Mouse (Mus musculus): ENCODE results near the gene Csf2rb2.
"Not testable (repeated sequence)": the region's sequence is repeated elsewhere in the genome, so short reads cannot be mapped to it uniquely, and the experiment has no call there.

Csf2rb2 gene

DNA sequence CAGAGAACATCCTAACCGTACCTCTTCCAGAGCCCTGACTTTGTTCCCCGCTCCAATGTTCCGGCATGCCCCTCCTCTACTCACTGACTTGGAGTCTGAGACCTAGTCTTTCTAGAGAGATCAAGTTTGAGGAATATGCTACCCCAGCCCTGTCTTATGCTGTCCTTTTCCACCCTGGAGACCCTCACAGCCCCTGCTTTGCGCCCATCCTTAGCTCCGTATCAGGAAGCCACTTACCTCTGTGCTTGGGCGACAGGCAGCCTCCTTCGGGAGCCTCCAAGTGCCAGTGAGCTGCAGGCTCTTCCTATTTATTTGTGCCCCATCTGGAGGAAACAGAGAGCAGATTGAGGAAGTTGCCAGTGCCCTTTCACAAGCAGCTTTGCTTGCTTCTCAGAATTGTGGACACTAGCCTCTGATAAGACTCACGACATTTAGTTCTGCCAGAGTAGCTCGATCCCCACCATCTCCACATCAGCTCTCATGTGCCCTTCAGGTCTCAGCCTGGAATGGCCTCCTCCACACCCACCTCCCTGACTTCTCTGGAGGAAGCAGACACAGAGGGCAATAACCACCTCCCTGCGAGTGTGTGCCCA, at the start of gene Csf2rb2:
Csf2rb2 (minus strand) TSS at position 381 of the 593 bp plus-strand sequence.
- DNase-seq (ENCODE audit: low spot score in 2 of 2) = no peak

DNA sequence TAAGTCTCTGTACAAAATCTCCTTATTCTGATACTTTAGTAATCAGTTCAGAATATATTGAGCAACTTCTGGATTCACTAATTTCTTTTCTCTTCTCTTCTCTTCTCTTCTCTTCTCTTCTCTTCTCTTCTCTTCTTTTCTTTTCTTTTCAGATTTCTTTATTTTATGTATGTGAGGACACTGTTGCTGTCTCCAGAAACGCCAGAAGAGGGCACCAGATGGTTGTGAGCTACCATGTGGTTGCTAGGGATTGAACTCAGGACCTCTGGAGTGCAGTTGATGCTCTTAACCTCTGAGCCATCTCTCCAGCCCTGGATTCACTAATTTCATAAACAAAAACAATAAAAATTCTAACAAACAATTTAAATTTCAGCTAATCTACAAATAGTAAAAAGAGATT, 49.4 kb upstream of the Csf2rb2 start:
- peak in 1 of 2 experiments; percentile 64 for DNase-seq (ENCODE audit: low spot score in 2 of 2)

DNA sequence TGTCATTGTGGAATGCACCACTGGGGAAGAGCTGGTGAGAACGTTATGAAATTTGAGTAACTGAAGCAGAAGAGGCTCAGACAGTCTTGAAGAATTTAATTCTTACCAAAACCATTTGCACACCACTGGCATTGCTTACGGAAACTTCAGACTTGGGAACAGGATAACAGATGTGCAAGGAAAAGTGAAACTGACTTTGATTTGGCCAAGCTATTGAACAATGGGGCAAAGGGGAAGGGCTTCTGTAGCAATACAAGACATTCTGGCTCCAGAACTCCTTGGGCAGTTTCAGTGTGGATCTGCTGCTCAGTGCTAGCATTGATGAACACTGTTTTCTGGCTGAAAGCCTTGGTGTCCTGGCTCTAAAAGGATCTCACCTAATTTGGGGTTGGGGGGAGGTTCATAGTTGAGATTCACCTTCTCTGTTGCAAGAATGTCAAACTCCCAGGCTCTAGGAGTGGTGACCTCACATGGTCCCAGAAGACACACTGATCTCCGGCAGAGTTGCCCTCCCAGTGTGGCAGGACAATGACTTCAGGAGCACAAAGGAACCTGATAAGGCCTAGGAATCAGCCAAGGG, 46.2 kb upstream of the Csf2rb2 start:
- no peak for DNase-seq (ENCODE audit: low spot score in 2 of 2)

DNA sequence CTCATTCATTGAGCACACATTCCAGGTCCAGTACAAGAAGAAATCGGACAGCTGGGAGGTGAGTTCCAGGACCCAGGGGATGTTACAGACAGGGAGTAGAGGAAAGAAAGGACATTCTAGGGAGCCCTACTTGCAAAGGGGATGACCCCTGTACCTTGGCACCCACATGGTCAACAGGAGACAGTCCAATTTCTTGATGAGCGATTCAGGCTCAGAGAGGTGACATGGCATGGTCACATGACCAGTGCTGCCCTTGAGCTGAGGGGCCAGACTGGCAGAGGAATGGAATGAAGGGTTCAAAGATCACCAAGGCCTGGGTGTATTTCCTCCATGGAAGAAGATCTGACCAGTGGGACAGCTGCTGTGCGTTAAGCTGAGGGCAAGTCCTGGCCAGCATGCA, 39.0 kb upstream of the Csf2rb2 start:
- DNase-seq (ENCODE audit: low spot score in 2 of 2) = no peak

DNA sequence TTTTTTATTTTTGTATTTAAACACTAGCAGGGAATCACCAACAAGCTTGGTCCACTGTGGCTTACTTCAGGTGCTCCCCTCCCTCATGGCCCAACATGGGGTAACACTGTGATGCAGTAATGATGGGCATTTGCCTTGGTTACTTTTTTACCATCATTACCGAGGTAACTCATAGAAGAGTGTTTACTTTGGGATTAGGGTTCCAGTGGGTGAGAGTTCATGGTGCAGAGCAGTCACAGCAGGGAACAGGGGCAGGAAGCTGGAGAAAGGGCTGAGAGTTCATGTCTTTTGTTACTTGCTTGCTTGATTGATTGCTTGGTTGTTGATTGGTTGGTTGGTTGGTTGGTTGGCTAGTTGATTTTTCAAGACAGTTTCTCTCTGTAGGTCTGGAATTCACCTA, 38.2 kb upstream of the Csf2rb2 start:
- DNase-seq (ENCODE audit: low spot score in 2 of 2) = no peak

DNA sequence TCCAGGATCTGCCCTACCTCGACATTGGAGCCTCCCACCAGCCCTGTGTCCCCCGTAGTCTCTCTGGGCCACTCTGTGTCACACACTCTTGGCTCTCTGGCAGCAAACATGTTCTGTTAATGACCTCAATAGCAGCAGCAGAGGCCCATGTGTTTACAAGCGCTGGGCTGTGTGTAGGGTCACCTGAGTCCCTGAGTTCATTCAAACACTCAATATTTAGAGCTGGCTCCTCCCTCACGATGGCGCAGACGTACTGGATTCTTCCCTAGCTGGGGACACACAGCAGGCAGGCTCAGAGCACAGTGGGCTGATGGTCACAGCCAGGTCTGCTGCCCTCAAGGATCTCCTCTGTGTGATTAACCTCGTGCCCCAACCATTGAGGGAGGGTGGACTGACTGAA, 35.4 kb upstream of the Csf2rb2 start:
- DNase-seq (ENCODE audit: low spot score in 2 of 2) = not testable (repeated sequence)

DNA sequence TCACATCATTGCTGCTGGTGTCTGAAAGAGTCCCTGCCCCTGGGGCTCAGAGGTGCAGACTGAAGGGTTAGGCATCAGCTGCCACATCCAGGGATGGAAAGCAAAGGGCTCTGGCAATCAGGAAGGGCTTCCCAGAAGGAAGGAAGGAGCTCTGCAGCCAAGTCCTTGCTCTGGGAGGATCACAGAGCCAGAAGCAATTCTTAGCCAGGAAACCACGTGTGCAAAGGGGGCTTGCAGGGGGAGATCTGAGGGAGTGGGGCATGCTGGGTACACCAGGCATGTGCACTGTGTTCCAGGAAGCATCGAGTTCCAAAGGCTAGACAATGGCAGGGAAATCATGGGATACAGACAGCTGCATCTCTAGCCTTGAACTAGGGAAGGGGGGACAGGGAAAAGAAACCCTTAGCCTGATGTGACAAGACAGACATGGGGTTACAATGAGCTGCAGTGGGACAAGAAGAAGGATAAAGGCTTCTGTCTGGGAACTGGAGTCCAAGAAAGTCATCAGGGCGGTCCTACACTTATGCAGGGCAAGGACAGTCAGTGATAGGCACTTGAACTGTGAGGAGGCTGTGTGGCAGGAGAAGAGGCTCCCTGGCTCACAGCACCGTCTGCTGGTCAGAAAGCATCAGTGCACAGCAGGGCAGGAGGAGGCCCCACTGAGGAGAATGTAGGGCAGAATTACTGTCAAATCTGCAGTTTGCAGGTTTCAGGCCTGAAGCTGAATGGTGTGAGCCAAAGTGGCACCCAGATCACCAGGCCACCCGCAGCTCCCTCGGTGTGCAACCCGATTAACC, 34.3 kb upstream of the Csf2rb2 start:
- DNase-seq (ENCODE audit: low spot score in 2 of 2) = peak; percentile 27 to 70

DNA sequence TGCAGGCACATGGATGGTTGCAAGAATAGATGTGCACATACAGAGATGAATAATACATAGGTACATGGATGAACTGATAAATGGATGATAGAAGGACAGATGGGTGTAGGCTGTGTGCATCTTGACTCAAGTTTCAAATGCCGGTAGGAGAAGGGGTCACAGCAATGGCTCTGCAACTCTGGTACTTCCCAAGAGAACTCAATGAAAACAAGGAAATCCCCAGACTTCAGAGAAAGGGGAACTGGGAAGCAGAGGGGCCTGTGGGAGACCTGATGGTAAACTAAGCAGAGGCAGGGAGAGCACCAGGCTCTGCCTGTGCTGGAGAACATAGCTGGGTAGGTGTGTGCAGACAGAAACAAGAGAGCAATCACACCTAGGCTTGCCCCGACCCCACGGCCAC, 28.9 kb upstream of the Csf2rb2 start:
- DNase-seq (ENCODE audit: low spot score in 2 of 2) = no peak

DNA sequence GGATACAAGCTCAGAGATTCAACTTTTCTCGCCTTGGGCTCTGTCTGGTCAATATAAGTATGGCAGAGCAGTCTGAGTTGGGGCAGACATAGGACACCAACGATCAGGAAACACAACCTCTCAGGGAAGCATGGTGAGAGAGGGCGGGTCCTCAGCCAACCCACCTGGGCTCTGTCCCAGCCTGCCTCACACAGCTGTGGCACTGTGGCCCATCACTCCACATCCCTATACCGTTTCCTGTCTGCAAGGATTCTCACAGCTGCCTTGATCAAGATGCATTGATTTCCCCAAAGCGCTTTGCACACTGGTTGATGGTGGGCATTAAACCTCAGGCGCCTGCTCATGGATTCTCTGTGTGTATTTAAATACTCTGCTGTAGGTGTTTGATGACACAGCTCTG, 27.5 kb upstream of the Csf2rb2 start:
- no peak for DNase-seq (ENCODE audit: low spot score in 2 of 2)

DNA sequence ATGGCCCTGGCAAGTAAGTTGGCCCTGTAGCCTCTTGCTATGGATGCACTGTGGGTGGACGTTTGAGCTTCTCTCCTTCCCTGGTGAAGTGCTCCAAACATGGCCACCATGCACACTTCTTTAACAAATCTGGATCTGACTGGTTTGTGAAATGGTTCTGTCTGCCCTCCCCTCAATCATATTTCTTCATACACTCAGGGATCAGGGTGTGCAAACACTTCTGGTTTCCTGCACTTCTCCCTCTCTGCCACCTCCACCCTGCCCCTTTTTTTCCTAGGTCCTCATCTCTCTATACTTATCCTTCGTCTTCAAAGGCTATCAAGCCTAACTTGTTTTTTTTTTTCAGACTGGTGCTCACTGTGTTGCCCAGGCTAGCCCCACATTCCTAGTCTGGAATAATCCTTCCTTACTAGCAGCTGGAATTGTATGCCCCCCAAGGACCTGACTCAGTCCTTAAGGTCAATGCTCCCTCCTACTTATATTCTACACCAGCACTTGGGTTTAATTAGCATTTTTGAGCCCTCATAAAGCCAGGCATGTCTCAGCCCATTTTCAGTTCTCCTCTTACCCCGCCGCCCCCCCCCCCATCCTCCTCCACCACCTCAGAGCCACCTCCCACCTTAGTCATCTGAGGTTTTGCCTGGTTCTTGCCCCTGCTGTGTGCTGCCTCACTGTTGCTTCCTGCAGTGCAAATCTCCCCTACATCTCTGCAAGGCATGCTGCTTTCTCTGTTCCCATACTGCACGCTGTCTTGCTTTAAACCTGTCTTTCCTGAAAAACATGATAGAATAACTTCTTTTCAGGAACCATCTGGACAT, 26.2 kb upstream of the Csf2rb2 start:
- no peak for DNase-seq (ENCODE audit: low spot score in 2 of 2)

DNA sequence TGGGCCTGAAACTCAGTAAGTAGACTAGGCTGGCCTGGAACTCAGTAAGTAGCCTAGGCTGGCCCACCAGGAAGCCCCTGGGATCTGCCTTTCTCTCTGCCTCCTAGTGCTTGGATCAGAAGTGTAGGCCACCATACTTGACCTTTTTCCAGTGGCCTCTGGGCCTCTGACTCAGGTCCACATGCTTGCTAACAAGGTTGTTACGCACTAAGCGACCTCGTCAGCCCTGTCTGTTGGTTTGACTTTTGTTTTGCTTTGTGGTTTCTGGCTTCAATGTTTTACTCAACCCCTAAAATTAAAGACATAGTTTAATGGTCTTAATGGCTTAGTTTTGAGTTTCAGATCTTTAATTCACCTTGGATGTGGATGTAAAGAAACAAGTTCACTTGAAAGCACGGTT, 25.2 kb upstream of the Csf2rb2 start:
- DNase-seq (ENCODE audit: low spot score in 2 of 2) = no peak

DNA sequence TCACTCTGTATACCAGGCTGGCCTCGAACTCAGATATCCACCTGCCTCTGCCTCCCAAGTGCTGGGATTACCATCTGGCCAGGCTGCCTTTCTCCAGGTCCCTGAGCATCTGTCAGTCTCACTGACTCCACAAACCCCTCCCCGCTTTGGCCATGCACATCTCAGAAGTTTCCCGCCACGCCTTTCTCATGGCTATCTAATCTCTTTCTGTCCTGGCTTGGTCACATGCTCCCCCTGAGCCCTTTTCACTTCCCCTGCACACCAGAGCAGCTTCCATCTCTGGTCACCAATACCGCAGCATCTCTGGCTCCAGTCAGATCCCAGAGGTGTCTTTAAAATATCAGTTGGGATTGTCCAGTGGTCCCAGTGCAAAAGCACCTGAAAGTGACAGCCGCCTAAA, 24.5 kb upstream of the Csf2rb2 start:
- DNase-seq (ENCODE audit: low spot score in 2 of 2) = not testable (repeated sequence)

DNA sequence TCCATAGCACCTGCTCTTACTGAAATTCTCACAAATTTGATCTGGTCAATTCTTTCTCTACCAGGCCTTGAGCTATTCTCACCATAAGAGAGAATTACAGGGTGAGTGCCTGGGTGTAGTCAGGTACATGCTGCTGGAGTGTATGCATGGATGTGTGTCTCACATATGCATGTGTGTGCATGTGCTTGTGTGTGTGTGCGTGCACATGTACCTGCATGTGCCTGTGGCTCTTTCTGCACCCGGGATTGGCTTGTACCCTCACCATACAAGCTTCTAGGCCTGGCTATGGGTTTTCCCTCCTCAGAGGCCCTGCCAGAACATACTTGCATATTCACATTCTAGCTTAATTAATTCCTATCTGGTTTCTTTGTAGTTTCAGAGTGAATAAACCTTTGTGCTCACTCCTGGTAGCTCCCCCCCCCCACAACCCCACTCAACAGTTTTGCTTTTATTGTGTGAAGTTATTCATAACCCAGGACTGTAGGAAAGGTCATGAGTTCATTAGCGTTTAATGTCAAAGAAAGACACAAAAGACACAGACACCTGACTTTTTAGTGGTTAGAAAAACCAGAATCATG, 23.1 kb upstream of the Csf2rb2 start:
- no peak for DNase-seq (ENCODE audit: low spot score in 2 of 2)

DNA sequence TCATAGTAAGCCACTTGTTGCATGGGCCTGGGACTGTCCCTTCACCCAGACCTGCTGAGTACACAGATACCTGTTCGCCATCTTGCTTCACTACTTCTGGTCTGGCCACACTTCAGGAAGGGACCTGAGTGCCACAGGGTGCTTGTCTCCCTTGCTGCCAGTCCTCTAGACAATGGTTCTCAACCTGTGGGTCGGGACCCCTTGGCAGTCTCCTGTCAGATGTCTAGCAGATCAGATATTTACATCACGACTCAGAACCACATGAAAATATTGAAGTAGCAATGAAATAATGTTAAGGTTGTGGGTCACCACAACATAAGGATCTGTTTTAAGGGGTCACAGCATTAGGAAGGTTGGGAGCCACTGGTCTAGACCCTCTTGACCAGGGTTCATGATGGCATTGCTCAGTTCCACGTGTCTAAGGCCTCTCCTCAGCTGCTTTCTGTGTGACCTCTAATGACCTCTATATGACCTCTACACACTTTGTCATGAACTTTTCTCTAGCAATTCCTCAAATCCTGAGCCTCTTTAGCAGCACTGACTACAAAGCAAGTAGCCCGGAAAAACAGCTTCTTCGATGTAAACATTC, 22.3 kb upstream of the Csf2rb2 start:
- not testable (repeated sequence) for DNase-seq (ENCODE audit: low spot score in 2 of 2)

DNA sequence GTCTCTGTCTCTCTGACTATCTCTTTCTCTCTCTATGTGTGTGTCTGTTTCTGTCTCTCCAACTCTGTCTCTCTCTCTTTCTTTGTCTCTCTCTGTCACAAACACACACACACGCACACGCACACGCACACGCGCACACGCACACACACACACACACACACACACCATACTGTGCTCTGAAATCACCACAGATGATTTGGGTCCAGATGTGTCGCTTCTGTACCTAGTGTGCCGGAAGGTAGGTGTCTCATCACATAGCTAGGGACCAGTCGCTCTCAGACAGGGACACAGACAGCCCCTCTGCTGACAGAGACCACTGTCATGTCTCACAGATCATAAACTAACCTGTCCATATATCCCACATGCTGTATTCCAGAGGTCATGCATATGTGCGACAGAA, 21.2 kb upstream of the Csf2rb2 start:
- no peak for DNase-seq (ENCODE audit: low spot score in 2 of 2)

DNA sequence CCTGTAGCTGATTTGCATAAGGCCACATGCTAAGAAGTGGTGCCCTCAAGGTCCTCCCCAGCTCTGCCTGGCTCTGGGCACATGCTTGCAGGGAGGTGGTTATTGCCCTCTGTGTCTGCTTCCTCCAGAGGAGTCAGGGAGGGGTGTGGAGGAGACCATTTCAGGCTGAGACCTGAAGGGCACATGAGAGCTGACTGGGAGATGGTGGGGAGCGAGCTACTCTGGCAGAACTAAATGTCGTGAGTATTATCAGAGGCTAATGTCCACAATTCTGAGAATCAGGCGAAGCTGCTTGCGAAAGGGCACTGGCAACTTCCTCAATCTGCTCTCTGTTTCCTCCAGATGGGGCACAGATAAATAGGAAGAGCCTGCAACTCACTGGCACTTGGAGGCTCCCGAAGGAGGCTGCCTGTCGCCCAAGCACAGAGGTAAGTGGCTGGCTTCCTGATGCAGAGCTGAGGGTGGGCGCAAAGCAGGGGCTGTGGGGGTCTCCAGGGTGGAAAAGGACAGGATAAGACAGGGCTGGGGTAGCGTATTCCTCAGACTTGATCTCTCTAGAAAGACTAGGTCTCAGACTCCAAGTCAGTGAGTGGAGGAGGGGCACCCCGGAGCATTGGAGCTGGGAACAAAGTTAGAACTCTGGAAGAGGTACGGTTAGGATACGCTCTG, 20.3 kb upstream of the Csf2rb2 start, which contains the start of gene Csf2rb:
Csf2rb (plus strand) TSS at position 82 of the 669 bp plus-strand sequence.
- peak in 1 of 2 experiments; percentile 6 for DNase-seq (ENCODE audit: low spot score in 2 of 2)

DNA sequence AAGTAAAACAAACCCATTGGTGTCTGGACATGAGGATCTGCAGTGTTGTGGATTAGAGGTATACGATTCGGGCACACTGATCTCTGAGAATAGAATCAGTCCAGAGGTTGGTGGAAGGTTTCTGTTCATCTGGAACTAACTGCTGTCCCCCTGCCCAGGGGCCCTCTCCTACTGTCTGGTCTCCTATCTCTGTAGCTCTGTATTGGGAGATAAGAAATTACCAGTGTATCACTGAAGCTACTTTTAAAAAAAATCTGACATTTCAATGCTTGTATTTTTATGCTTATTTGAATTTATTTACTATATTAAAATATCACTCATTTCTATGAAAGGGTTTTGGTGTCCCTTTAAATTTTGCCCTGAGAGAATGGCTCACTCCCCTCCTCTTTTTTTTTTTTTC, 18.8 kb upstream of the Csf2rb2 start:
- no peak for DNase-seq (ENCODE audit: low spot score in 2 of 2)

DNA sequence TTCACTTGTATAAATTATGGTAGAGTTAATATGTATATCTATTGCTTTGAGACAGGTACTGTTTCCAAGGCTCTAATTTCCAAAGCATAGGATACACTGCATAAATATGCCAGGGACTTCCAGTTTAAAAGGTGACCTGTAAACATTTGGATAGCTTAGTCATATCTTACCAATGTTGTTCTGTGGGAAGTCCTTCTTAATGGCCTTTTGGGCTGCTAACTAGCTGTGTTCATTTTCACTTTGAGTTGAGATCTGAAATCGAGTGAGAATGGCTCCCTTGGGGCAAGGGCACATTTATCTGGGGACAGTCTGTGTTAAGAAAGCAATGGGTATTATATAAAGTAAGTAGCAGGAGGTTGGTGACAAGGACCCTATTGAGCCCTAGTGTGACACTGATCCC, 17.8 kb upstream of the Csf2rb2 start:
- DNase-seq (ENCODE audit: low spot score in 2 of 2) = no peak

DNA sequence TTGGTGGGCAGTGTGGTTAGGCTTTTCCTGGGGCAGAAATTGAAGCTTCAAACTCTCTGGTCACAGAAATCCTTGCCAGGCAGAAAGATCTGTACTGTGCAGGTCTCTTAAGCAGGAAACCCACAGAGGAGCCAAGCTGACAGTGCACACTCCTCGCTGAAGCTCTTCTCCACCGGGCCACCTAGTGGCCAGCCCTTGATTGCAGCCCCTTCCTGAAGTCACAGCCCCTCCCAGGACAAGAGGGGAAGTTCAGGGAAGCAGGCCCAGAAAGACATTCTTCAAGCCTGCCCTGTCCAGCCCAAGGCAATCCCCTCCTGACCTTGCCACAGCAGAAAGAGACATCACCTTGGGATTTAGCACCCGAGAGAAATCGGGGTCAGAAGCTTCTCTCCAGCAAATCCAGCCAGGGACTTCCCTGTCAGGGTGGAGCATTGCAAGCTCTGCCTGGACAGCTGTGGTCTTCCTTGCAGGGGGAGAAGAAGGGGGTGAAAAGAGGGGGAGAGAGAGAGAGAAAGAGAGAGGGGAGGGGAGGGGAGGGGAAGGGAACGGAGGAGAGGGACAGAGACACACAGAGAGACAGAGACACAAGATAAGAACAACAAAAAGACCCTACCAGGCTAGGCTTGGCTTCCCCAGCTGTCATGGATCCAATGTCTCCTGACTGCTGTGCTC, 15.4 kb upstream of the Csf2rb2 start:
- DNase-seq (ENCODE audit: low spot score in 2 of 2) = peak in 1 of 2 experiments; percentile 80

Data from left cerebral cortex, adult 9 months (tissue).